Mouse (Mus musculus): Measurements from ENCODE around the gene Lpar3.

The Lpar3 gene

GRCm38 (mm10) chr3:146211141-146211747 lies 9.5 kb upstream of the Lpar3 start:
- no peak for DNase-seq

- no peak for DNase-seq
Observed at GRCm38 (mm10) chr3:146211964-146212363, 8.8 kb upstream of the Lpar3 start.

- no peak for DNase-seq
Observed at GRCm38 (mm10) chr3:146213336-146213735, 7.4 kb upstream of the Lpar3 start.

GRCm38 (mm10) chr3:146216561-146216960 lies 4.2 kb upstream of the Lpar3 start:
- no peak for DNase-seq

DNA sequence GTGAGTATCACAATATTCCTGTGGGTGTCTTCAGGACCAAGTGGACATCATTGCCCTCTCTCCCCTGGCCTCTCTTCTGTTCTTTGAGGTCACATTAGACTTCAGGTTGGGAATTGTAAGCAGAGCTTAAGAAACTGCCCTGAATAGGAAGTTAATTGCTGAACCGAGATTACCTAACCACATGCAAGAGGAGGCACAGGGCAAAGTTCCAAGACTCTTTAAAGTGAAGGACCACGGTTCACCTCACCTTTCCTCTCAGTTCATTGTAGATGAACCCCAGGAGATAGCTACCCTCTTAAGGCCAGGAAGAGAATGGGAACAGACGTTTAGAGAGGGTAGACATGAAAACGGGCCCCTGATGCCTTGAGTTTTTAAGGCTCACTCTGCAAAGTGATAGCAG lies 3.5 kb downstream of the Lpar3 start:
- DNase-seq, result no peak

GRCm38 (mm10) chr3:146225061-146225761 lies 4.4 kb downstream of the Lpar3 start:
- DNase-seq, result no peak

- DNase-seq, result no peak
Observed at GRCm38 (mm10) chr3:146227427-146227826, 6.7 kb downstream of the Lpar3 start.

DNA sequence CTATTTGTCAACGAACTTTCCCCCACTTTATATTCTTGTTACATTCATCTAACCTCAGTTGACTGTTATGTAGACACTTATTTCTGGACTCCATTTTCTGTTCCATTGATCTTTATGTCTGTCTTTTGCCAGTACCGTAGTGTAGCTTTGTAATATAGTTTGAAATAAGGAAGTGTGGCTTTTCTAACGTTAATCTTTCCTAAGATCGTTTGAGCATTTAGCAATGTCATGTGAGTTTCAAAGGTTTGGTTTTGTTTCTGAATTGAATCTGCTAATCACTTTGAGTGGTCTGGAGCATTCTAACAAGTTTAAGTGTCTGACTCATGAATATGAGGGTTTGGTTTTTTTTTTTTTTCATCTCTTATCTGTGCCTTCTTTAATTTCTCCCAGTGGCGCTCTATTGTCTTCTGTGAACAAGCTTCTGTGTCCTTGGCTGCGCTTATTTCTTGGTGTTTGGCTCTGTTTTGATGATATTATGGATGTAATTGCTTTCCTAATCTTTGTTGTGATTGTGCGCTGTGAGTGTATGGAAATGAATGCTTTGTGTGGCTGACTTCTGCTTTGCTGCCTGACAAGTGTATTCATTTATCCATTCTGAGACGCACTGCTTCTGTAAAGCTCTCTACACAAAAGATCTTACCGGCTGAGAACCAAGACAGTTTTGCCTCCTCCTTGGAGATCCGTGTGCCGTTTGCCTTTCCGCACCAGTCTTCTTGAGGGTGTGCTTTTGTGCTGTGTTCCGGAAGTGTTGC lies 8.0 kb downstream of the Lpar3 start:
- DNase-seq, result no peak

DNA sequence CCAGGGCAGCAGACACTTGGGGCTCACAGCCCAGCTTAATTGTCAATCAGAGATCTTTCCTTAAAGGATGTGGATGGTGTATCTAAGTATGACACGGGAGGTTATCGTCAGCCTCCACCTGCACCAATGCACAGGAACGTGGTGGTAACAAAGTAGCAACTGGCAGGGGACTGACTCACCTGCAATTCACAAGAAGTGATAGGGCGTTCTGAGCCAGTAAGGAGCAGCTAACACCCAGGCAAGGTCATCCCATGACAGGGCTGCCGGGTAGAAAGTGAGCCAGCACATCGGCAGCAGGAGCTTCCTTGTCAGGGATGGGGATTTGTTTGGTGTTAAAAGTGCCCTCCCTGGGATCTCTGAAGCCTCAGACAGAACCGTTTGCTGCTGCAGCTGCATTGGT lies 11.9 kb downstream of the Lpar3 start:
- DNase-seq, result no peak

GRCm38 (mm10) chr3:146233741-146234140 lies 13.0 kb downstream of the Lpar3 start:
- no peak for DNase-seq

GRCm38 (mm10) chr3:146234530-146234929 lies 13.8 kb downstream of the Lpar3 start:
- no peak for DNase-seq

GRCm38 (mm10) chr3:146236280-146236679 lies 15.5 kb downstream of the Lpar3 start:
- no peak for DNase-seq

DNA sequence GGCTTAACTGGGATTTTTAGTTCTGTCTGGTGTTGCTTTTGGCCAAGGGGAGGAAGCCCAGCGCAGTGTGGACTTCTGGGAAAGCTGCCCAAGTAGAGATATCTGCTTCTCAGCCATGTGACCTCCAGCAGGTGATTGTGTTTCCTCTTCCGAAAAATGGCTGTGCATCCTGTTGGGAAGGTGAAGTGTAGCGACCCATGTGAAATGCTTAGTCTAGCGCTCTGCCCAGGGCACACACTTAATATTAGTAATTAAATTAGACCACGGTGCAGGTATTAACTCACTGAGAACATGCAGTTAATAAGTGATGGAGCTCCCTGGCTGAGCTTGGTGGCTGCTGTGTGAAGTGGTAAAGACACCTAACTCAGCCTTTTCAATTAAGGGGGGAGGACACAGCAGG lies 16.9 kb downstream of the Lpar3 start:
- no peak for DNase-seq

GRCm38 (mm10) chr3:146244630-146245029 lies 23.9 kb downstream of the Lpar3 start:
- DNase-seq, result no peak

DNA sequence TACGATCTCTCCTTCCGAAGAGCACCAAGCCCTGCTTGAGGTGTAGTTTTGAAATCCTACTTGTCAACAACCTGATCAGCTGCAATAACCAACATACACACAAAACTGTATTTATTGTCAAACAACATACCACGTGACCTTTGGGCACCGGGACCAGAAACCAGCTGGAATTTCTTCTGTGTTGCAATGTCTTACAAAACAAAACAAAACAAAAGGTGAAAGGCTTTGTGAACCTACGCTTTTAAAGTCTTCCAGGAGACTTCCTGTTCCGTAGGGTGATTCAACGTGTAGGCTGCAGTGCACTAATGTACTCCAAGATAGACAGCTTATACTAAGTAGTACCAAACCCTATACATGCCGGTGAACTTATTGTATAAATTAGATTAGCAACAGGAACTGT lies 25.8 kb downstream of the Lpar3 start:
- DNase-seq, result no peak

- no peak for DNase-seq
Observed at GRCm38 (mm10) chr3:146246992-146247391, 26.2 kb downstream of the Lpar3 start.

- DNase-seq, result no peak
Observed at GRCm38 (mm10) chr3:146249895-146250294, 29.1 kb downstream of the Lpar3 start.

DNA sequence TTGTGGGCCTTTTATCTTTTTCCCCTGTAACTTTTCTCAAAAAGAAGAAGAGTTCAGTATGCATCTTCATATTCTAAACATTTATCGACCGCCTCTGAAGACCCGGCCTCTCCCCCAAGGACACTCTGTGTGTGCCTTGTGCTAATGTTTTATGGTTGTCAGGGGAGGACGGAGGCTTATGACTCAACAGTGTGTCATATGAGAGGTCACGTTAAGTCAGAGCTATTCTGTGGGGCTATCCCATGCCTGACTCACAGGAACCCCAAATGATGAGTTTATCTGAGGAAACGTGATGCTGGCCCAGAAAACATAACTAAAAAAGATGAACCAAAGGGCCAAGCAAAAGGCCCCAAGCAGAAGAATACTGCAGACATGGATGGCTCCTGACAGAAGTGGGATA lies 31.0 kb downstream of the Lpar3 start:
- DNase-seq, result no peak

DNA sequence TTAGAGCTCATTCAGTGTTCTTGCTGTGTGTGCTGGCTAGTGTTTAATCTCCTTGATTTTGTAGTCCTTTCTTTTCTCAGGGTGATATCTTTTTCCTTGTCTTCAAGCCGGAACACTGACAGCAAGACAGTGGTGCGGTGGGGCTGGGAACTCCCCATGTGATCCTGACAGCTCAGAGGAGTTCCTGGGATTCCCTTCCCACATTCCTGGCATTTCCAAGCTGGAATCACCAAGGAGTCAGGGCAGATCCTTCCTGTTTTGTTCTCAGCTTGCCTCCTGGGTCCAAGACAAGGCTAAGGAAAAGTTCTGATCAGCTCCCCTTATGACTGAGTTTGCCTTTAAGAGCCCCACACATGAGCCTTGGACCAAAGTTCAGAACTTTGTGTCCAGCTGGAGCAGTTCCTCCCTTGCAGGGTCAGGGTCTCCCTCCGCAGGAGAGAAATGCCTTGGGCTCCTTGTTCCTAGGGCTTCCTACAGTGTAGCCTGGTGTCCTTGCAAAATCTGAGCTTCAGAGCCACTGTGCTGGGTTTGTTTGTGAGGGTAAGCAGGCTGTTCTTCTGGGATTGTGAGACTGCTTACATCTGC lies 33.1 kb downstream of the Lpar3 start:
- DNase-seq, result no peak

- DNase-seq, result no peak
Observed at GRCm38 (mm10) chr3:146255123-146255522, 34.4 kb downstream of the Lpar3 start.

DNA sequence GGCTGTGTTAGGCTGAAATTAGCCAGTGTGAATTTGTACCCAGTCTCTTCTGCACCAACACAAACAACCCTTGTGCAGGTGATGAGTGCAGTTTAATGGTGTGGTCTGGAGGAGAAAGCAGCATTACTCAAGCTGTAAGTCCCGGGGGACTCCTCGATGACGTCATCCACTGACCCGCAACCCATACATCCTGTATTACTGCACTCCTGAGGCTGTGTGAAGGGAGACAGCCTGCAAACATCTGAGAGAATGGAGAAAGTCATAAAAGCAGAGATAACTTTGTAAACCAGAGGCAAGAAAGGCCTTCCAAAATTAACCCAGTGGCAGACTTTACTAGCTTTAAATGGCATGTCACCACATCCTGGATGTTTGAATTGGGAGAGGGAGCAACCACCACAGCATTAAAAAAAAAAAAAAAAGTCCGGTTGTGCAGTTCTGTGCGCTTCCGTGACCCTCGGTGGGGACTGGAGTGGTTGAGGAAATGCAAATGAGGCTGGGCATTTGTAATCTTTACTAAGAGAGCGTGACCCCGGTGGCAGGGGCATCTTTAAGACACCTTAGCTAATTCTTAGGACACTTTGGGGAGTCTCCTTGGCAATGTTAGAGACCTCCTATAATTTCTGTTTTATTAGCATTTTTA lies 36.8 kb downstream of the Lpar3 start:
- DNase-seq, result no peak

DNA sequence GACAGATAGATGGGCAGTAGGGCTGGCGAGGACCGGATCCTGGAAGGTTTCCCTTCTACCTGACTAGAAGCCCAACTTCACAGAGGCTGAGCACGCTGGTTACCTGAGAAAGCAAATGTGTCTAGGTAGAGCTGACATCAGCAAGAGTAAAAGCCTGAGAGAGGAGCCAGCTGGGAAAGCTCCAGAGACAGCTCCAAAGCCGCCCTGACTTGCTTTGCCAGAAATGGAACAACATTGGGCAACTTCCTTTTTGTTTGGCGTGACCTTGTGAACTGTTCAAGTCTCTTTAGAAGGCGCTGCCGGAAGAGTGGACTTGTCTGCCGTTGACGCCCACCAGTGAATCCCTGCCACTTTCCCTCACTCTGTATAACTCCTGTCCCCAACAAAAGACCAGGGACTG lies 39.4 kb downstream of the Lpar3 start:
- no peak for DNase-seq

- DNase-seq, result no peak
Observed at GRCm38 (mm10) chr3:146260845-146261244, 40.1 kb downstream of the Lpar3 start.
